Mouse (Mus musculus) heart, embryonic 10.5 days (tissue): ENCODE data around the gene Rapgef4. TPM values are rescaled to one million over a fixed set of nuclear protein-coding genes. Genes with fewer than 3 reads are reported as not detected.
A peak's percentile ranks its signal among the peaks of the same experiment; 100 is the strongest.

Source experiments
- DNase-seq: peaks from one replicate; pipeline ENCODE4 v3.0.0-alpha.2; 2017; ENCODE audit warnings: low spot score
- H3K27ac ChIP-seq: fragments of 300-500 bp; sonication (generic); 2 replicates; pipeline ENCODE4 v1.5.1; 2016; ENCODE audit warnings: mild to moderate bottlenecking
- H3K27me3 ChIP-seq: fragments of 300-500 bp; sonication (generic); 2 replicates; pipeline ENCODE4 v1.6.1; 2016; ENCODE audit warnings: mild to moderate bottlenecking; ENCODE audit not compliant: poor library complexity, insufficient read depth, severe bottlenecking
- H3K36me3 ChIP-seq: fragments of 300-500 bp; sonication (generic); 2 replicates; pipeline ENCODE4 v1.6.1; 2016; ENCODE audit warnings: mild to moderate bottlenecking, moderate library complexity
- H3K4me1 ChIP-seq: fragments of 300-500 bp; sonication (generic); 2 replicates; pipeline ENCODE4 v1.6.1; 2016; ENCODE audit warnings: mild to moderate bottlenecking
- H3K4me3 ChIP-seq: fragments of 300-500 bp; sonication (generic); 2 replicates; pipeline ENCODE4 v1.5.1; 2016; ENCODE audit warnings: mild to moderate bottlenecking, moderate library complexity
- H3K9me3 ChIP-seq: fragments of 300-500 bp; sonication (generic); 2 replicates; pipeline ENCODE4 v1.6.1; 2016; ENCODE audit warnings: mild to moderate bottlenecking, moderate library complexity
- WGBS: fragments of 180-500 bp; shearing (Covaris S2); methylation state at CpG from one replicate; pipeline ENCODE4 v1.1.7; 2016; 5-methylcytosine and 5-hydroxymethylcytosine counted together
- polyA plus RNA-seq: library from polyadenylated mRNA; unstranded; fragments of >200 nt; fragmentation: Nextera tagmentation; extraction: Ambion mirVana; gene quantifications from 2 replicates; pipeline ENCODE4 v1.2.1, GENCODE M21; 2016

Rapgef4 gene
- 2.8 and 3.1 TPM in 2 replicates for polyA plus RNA-seq

DNA sequence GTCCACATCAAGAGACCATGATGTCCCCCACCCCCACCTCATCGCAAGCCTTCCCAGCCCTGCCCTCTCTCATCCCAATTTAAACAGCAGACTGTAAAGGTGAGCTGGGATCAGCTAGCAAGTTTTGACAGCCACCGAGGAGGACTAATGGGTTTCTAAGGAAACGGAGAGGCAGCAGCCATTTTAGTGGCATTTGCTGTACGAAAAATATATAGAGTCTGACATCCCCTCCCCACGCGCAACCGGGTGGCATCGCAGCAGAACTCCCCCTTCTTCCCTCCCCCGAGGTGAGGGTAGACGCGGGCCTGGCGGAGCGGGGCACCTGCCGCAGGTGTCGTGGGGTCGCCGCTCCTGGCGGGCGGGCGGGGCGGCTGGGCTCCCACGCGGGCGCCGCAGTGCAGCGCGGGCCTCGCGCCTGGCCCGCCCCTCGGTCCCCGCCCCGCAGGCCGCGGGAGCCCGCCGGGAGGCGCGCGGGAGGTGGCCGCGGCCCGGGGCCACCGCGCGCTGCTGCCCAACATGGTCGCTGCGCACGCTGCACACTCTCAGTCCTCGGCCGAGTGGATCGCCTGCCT is at the start of gene Rapgef4:
TSS of gene Rapgef4 (plus strand) at position 470 of the 572 bp plus-strand sequence.
- H3K27ac ChIP-seq = peak within 1 kb of the TSS; percentile 66; the same call in 1 of the 2 replicates
- H3K9me3 ChIP-seq = no peaks in the 10 kb centered on the region
- H3K4me3 ChIP-seq = peak within 1 kb of the TSS; percentile 73
- H3K27me3 ChIP-seq = peaks cover 46% of the 10 kb centered on the region
- no peak for DNase-seq
- WGBS = 2% methylated on average over 42 of the region's 52 CpGs
- H3K36me3 ChIP-seq = no peaks in the 10 kb centered on the region
- H3K4me1 ChIP-seq = 0 out of 2 replicates have a peak, but pooled peaks cover 4% of the 10 kb centered on the region

DNA sequence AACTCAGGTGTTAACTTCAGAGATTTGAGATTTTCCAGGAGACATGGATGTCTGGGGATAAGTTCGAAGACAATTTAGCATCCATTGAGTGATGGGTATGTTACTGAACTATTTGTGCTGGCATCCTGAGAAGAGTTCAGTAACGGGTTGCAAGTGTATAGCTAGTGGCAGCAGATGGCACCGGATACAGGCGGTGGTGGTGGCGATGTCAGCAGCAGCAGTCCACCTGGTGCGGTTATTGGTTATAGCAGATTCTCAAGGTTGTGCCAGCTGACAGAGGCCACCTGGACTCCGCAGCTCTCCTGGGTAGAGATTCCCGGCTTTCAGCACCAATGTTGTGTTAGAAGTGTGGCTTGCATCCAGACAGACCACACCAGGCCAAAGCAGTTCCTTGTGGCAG is 47.0 kb upstream of the Rapgef4 start:
- DNase-seq = no peak
- WGBS = 85% methylated on average over 8 of the region's 8 CpGs
- no peaks in the 10 kb centered on the region for H3K36me3 ChIP-seq

DNA sequence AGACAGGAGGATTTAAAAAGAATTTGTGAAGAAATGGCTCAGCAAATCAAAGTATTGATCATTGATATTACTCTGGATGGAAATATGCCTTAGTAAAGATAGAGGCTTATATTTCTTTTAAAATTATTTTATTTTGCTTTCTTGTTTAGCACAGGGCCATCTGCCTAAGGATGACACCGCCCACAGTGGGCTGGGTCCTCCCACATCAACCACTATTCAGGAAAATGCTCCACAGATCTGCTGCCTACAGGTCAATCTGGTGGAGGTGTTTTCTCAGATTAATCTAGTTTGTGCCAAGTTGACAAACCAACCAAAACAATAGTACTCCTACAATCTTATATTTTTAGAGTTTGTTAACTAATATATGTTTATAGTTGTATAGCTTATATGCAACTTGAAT is 44.3 kb upstream of the Rapgef4 start:
- DNase-seq = no peak
- Histone ChIP-seq H3K4me1 (peaks cover 3% of the 10 kb centered on the region), H3K27ac (no peak overlapping the region), H3K9me3 (no peaks in the 10 kb centered on the region), H3K4me3 (no peak overlapping the region), H3K27me3 (no peaks in the 10 kb centered on the region), H3K36me3 (no peaks in the 10 kb centered on the region)
- 90% methylated on average over 1 of the region's 1 CpGs for WGBS

More for the DNA sequence above, 47.0 kb upstream of the Rapgef4 start:
- Histone ChIP-seq H3K4me1 (peaks cover 3% of the 10 kb centered on the region), H3K27ac (no peak overlapping the region), H3K27me3 (no peaks in the 10 kb centered on the region), H3K4me3 (no peak overlapping the region), H3K9me3 (no peaks in the 10 kb centered on the region)

DNA sequence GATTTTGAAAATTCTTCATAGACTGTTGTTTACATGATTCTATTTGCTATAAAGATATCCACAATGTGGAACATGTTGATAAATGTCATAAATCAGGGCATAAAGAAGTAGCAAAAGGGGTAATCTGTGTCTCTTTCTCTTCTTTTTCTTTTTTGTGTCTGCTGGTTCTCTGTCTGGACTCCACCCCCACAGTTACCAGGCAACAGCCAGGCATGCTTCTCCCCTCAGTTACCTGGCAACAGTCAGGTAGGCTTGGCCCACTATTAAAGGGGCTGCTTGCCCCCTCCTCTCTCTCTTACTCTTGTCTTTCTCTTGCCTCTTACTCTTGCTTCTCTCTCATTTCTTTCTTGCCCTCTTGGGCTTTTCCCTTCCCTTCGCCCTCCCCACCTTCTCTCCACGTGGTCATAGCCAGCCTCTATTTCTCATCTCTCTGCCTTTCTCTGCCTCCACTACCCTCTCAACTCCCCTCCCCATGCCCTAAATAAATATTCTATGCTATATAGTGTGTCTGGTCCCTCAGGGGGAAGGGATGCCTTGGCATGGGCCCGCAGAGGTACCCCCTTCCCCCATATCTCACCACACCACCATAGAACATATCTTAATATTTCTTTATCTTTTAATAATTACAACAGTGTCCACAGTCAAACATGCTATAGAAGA is 43.3 kb upstream of the Rapgef4 start:
- Histone ChIP-seq H3K36me3 (no peaks in the 10 kb centered on the region), H3K9me3 (no peaks in the 10 kb centered on the region), H3K4me1 (peaks cover 3% of the 10 kb centered on the region), H3K4me3 (no peak overlapping the region), H3K27me3 (no peaks in the 10 kb centered on the region), H3K27ac (no peak overlapping the region)
- 92% methylated on average over 3 of the region's 3 CpGs for WGBS
- DNase-seq = no peak

DNA sequence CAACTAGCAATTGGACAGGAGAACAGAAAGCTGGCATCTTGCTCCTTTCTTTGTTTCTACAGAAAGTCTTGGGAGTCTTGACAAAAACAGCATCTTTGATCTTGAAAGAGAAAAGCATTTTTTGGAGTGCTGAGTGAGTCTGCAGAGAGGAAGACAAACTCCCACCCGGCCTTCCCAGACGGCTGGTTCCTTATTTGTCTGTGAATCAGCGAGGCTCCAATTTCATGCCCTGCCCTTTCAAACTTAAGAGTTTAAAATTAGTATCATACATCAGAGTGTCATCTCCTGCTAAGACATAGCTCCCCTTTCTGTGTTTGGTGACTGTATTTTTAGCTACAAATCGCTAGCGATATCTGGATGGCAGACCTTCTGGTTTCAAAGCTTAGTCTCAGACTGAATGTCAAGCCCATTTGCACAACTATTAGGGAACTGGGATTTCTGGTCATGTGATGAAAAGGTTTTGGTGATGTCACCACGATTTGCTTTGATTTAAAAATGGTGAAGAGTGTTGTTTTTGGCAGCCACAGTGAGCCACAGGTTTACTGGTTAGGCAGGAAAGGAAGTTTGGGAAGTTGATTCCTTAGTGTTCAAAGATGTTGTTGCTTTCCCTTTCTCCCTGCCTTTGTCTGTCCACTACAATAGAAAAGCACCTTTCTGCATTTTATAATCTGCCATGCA is 42.2 kb upstream of the Rapgef4 start:
- no peak for DNase-seq
- Histone ChIP-seq H3K36me3 (no peaks in the 10 kb centered on the region), H3K4me3 (no peak overlapping the region), H3K9me3 (no peaks in the 10 kb centered on the region), H3K4me1 (peaks cover 3% of the 10 kb centered on the region), H3K27me3 (no peaks in the 10 kb centered on the region), H3K27ac (peak overlapping the region; percentile 52; the same call in 1 of the 2 replicates)
- 52% methylated on average over 6 of the region's 6 CpGs for WGBS

DNA sequence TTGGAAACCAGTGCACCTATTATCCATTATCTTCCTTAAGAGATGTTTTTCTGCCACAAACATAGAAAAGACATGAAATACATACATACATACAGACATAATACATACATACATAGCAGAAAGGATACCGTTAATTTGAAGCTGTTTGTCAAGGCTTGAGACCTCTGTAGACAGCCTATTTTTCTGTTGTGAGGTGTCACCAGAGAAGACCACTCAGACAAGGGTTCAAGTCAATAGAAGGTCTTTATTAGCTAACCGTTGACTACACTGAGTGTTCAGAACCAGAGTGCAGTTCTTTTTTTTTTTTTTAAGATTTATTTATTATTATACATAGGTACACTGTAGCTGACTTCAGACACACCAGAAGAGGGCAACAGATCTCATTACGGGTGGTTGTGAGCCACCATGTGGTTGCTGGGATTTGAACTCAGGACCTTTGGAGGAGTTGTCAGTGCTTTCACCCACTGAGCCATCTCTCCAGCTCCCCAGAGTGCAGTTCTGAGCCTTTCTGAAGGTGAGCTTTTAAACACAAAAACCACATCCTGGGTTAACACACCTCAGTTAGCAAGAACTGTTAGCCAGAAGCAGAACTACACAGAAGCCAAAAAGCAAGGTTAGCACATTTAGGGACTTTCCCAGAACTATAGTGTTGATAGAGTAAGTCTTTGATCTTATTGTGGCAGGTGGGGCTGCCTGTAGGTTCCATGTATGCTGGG is 39.9 kb upstream of the Rapgef4 start:
- H3K27me3 ChIP-seq = no peaks in the 10 kb centered on the region
- H3K27ac ChIP-seq = no peak overlapping the region
- H3K9me3 ChIP-seq = no peaks in the 10 kb centered on the region
- peaks cover 3% of the 10 kb centered on the region for H3K4me1 ChIP-seq
- WGBS = 88% methylated on average over 3 of the region's 3 CpGs
- no peaks in the 10 kb centered on the region for H3K36me3 ChIP-seq
- H3K4me3 ChIP-seq = no peak overlapping the region
- DNase-seq = no peak

DNA sequence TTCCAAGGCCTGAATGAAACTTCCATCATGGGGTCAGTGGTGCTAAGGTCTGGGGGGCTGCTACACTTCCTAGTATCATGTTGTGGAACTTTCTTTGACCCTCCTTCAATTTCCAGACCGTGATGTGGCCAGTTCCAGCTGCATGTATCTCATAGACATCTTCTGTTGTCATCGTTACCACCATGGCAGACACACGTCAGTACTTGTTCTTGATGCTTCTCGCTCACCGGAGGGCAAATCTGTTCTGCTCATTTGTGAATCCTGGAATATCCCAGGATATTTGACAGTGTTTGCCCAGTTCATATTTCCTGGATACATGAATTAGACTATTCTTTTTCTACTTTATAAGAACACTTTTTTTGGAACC is 39.3 kb upstream of the Rapgef4 start:
- no peaks in the 10 kb centered on the region for H3K36me3 ChIP-seq
- 91% methylated on average over 5 of the region's 5 CpGs for WGBS
- H3K27me3 ChIP-seq = no peaks in the 10 kb centered on the region
- peaks cover 3% of the 10 kb centered on the region for H3K4me1 ChIP-seq
- no peaks in the 10 kb centered on the region for H3K9me3 ChIP-seq
- H3K27ac ChIP-seq = no peak overlapping the region
- DNase-seq = no peak
- no peak overlapping the region for H3K4me3 ChIP-seq

DNA sequence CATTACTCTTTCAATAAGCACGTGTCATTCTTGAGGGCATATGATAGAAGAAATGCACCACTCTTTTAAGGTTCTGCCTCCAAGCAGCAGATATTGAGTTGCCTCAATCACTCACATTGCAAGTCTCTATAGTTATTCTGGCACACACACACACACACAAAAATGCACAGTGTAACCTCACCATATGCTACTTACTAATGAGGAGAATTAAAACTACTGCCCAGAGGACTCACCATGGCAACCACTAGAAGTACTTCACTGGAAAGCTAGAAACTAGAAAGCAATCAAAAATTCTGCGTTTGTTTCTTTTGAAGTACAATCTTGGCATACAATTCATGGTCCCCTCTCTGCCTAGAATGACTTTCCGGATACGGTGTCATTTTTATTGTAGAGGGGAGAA is 29.8 kb upstream of the Rapgef4 start:
- Histone ChIP-seq H3K27me3 (no peaks in the 10 kb centered on the region), H3K4me3 (no peak overlapping the region), H3K4me1 (no peaks in the 10 kb centered on the region), H3K36me3 (no peaks in the 10 kb centered on the region), H3K27ac (no peak overlapping the region), H3K9me3 (peaks cover 3% of the 10 kb centered on the region; the same call in 1 of the 2 replicates)
- no peak for DNase-seq
- WGBS = 94% methylated on average over 4 of the region's 4 CpGs

DNA sequence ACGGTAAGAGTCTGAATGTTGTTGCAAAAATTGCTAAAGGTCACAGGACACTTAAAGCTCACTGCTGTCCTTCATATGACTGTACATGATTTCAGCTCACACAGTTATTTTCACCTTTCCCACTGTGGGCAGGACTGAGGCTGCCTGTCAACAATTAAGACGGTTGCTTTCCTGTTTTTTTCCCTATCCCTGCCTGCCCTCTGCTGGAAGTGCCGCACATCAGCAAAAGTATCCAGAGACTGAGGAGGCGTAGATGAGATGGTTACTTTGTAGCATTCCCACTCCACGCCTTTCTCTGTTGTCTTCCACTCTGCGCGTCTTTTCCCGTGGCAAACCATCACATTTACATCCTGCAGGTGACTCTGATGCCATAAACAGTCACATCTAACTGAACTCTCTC is 25.4 kb upstream of the Rapgef4 start:
- Histone ChIP-seq H3K4me1 (no peaks in the 10 kb centered on the region), H3K36me3 (no peaks in the 10 kb centered on the region), H3K27me3 (no peaks in the 10 kb centered on the region), H3K27ac (no peak overlapping the region), H3K9me3 (no peaks in the 10 kb centered on the region), H3K4me3 (no peak overlapping the region)
- no peak for DNase-seq
- WGBS = 21% methylated on average over 8 of the region's 8 CpGs

DNA sequence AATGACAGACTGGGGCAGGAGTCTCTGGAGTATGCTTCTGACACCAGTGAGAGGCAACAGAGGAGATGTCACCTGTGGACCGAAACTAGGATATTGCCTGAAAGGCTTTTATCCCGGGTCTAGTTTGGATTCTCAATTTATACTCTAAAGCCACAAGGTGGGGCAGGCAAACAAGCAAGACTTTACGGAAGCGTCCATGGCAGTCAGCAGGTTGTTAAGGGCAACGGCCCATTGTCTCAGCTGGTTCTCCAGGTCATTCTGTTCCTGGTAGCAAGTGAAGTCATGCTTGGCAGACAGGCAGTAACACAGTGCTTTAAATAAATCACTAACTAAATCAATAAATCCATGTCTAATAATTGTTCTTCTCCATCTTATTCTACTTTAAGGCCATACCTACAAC is 24.6 kb upstream of the Rapgef4 start:
- no peak for DNase-seq
- Histone ChIP-seq H3K4me1 (no peaks in the 10 kb centered on the region), H3K4me3 (no peak overlapping the region), H3K9me3 (no peaks in the 10 kb centered on the region), H3K27ac (no peak overlapping the region), H3K27me3 (no peaks in the 10 kb centered on the region), H3K36me3 (no peaks in the 10 kb centered on the region)
- WGBS = 62% methylated on average over 5 of the region's 5 CpGs

DNA sequence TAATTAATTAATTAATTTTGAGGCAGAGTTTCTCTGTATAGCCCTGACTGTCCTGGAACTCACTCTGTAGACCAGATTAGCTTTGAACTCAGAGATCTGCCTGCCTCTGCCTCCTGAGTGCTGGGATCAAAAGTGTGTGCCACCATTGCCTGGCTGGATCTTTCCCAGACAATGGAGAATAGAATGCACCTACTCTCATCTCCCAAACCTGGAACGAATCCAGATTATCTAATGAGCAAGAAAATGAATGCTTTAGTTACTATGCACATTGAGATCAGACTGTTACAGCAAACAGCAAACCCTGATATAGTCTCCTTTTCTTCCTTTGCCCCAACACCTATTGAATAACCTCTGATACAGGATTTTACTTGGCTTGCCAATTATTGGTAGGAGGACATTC is 23.1 kb upstream of the Rapgef4 start:
- Histone ChIP-seq H3K36me3 (no peaks in the 10 kb centered on the region), H3K9me3 (no peaks in the 10 kb centered on the region), H3K4me1 (no peaks in the 10 kb centered on the region), H3K27me3 (no peaks in the 10 kb centered on the region), H3K4me3 (no peak overlapping the region), H3K27ac (no peak overlapping the region)
- 60% methylated on average over 1 of the region's 1 CpGs for WGBS
- DNase-seq = no peak

DNA sequence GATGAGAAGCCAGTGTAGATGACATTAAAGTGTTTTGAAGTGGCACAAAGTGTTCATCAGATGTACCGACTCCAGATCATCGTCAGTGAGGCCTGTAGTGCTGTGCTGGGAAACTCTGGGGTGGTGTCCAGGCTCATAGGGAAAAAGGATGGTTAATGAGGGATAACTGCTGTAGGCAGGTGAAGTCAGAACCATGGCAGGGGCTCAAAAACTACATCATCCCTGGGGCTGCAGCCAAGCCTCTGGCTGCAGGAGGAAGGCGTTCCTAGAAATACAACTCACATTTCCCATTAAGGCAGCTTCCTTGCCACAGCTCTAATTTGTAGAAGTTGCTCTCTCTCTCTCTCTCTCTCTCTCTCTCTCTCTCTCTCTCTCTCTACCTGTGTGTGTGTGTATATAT is 22.6 kb upstream of the Rapgef4 start:
- Histone ChIP-seq H3K27me3 (no peaks in the 10 kb centered on the region), H3K4me1 (no peaks in the 10 kb centered on the region), H3K36me3 (no peaks in the 10 kb centered on the region), H3K9me3 (no peaks in the 10 kb centered on the region), H3K4me3 (no peak overlapping the region), H3K27ac (no peak overlapping the region)
- 87% methylated on average over 3 of the region's 3 CpGs for WGBS
- no peak for DNase-seq

DNA sequence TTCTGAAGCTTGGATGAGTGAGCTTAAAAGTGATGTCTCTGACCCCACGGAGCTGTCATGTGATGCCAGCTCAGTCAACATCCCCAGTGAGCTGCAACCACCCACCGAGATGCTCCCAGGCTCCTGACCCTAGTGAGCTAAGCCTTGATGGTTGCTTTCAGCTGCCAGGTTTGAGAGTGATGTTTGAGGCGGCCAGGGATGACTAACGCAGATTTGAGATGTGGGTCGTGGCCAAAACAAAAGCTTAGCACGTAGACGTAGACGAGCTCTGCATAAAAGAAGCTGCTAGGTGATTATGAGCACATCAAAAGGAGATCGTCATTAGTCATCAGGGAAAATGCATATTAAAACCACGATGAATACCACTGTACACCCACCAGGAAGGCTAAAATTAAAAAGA is 16.8 kb upstream of the Rapgef4 start:
- Histone ChIP-seq H3K9me3 (no peaks in the 10 kb centered on the region), H3K27ac (no peak overlapping the region), H3K4me1 (no peaks in the 10 kb centered on the region), H3K4me3 (no peak overlapping the region), H3K36me3 (no peaks in the 10 kb centered on the region), H3K27me3 (no peaks in the 10 kb centered on the region)
- DNase-seq = no peak
- 51% methylated on average over 10 of the region's 10 CpGs for WGBS
